Mouse (Mus musculus) brain, embryonic 18.5 days (tissue): ENCODE data around the gene Dirc2.
A peak's percentile ranks its signal among the peaks of the same experiment; 100 is the strongest.

Experiments used
- DNase-seq: peaks from one replicate; pipeline ENCODE4 v3.0.0-alpha.2; 2012; ENCODE audit warnings: low read depth, low spot score

Dirc2 gene

GRCm38 (mm10) chr16:35768785-35769642, at the start of gene Dirc2:
Gene Dirc2, minus strand, starts transcription at chr16:35769356.
- no peak for DNase-seq

GRCm38 (mm10) chr16:35817255-35818089, 48.3 kb upstream of the Dirc2 start:
- DNase-seq = peak; percentile 14

GRCm38 (mm10) chr16:35813119-35813518, 44.0 kb upstream of the Dirc2 start:
- DNase-seq = no peak

- DNase-seq = no peak
Observed at GRCm38 (mm10) chr16:35808838-35809237, 39.7 kb upstream of the Dirc2 start.

- no peak for DNase-seq
Observed at GRCm38 (mm10) chr16:35807663-35807992, 38.5 kb upstream of the Dirc2 start.

- no peak for DNase-seq
Observed at GRCm38 (mm10) chr16:35806973-35807662, 38.0 kb upstream of the Dirc2 start.

GRCm38 (mm10) chr16:35803723-35804122, 34.6 kb upstream of the Dirc2 start:
- no peak for DNase-seq

GRCm38 (mm10) chr16:35802163-35802562, 33.0 kb upstream of the Dirc2 start:
- no peak for DNase-seq

- no peak for DNase-seq
Observed at GRCm38 (mm10) chr16:35791962-35792521, 22.9 kb upstream of the Dirc2 start.

- DNase-seq = no peak
Observed at GRCm38 (mm10) chr16:35788330-35788729, 19.2 kb upstream of the Dirc2 start.

GRCm38 (mm10) chr16:35787568-35788189, 18.5 kb upstream of the Dirc2 start:
- DNase-seq = no peak

GRCm38 (mm10) chr16:35787163-35787562, 18.0 kb upstream of the Dirc2 start:
- DNase-seq = no peak

GRCm38 (mm10) chr16:35784134-35784725, 15.1 kb upstream of the Dirc2 start:
- no peak for DNase-seq

- no peak for DNase-seq
Observed at GRCm38 (mm10) chr16:35783207-35783573, 14.0 kb upstream of the Dirc2 start.

GRCm38 (mm10) chr16:35782451-35783206, 13.5 kb upstream of the Dirc2 start:
- no peak for DNase-seq

GRCm38 (mm10) chr16:35781651-35782050, 12.5 kb upstream of the Dirc2 start:
- DNase-seq = no peak

- DNase-seq = no peak
Observed at GRCm38 (mm10) chr16:35781096-35781495, 11.9 kb upstream of the Dirc2 start.

GRCm38 (mm10) chr16:35779681-35780080, 10.5 kb upstream of the Dirc2 start:
- no peak for DNase-seq

- DNase-seq = no peak
Observed at GRCm38 (mm10) chr16:35777768-35778167, 8.6 kb upstream of the Dirc2 start.

- no peak for DNase-seq
Observed at GRCm38 (mm10) chr16:35776737-35777136, 7.6 kb upstream of the Dirc2 start.
